Mouse (Mus musculus) c-Kit-positive CD71-positive TER-119-negative erythroid progenitor cells, embryonic 14.5 days (primary cell): ENCODE results near the gene Stx4a.
"Not testable (repeated sequence)": the region's sequence is repeated elsewhere in the genome, so short reads cannot be mapped to it uniquely, and the experiment has no call there.

ENCODE experiments used
- DNase-seq: peaks from one replicate; pipeline ENCODE4 v3.0.0-alpha.2; 2013; ENCODE audit warnings: low read depth

The Stx4a gene

GRCm38 (mm10) chr7:127824176-127824871, at the start of gene Stx4a, which contains the start of gene Stx1b:
Stx4a (plus strand) TSS chr7:127824294.
Stx1b (minus strand) TSS chr7:127824549.
- no peak for DNase-seq

- not testable (repeated sequence) for DNase-seq
Observed at GRCm38 (mm10) chr7:127775837-127776236, 48.3 kb upstream of the Stx4a start.

- DNase-seq = peak; percentile 65
Observed at GRCm38 (mm10) chr7:127776426-127776825, 47.7 kb upstream of the Stx4a start, which contains the start of gene Setd1a. Setd1a (plus strand) TSS chr7:127776670.

- DNase-seq = peak; percentile 96
Observed at GRCm38 (mm10) chr7:127776878-127777473, 47.1 kb upstream of the Stx4a start.

- no peak for DNase-seq
Observed at GRCm38 (mm10) chr7:127777474-127778266, 46.4 kb upstream of the Stx4a start.

- DNase-seq = no peak
Observed at GRCm38 (mm10) chr7:127778350-127778749, 45.7 kb upstream of the Stx4a start.

GRCm38 (mm10) chr7:127785308-127785707, 38.8 kb upstream of the Stx4a start, which contains the start of gene Gm49388:
Gm49388 (plus strand) TSS chr7:127785608.
- no peak for DNase-seq

- no peak for DNase-seq
Observed at GRCm38 (mm10) chr7:127797076-127797845, 26.8 kb upstream of the Stx4a start.

GRCm38 (mm10) chr7:127798591-127798990, 25.5 kb upstream of the Stx4a start:
- DNase-seq = no peak

- DNase-seq = no peak
Observed at GRCm38 (mm10) chr7:127799211-127799610, 24.9 kb upstream of the Stx4a start.

GRCm38 (mm10) chr7:127799738-127800137, 24.4 kb upstream of the Stx4a start:
- DNase-seq = no peak

GRCm38 (mm10) chr7:127800435-127801009, 23.6 kb upstream of the Stx4a start, which contains the start of gene Hsd3b7:
Hsd3b7 (plus strand) TSS chr7:127800604.
- peak; percentile 68 for DNase-seq

- DNase-seq = no peak
Observed at GRCm38 (mm10) chr7:127801010-127801621, 23.0 kb upstream of the Stx4a start.

- DNase-seq = no peak
Observed at GRCm38 (mm10) chr7:127802313-127802712, 21.8 kb upstream of the Stx4a start.

GRCm38 (mm10) chr7:127808821-127809220, 15.3 kb upstream of the Stx4a start:
- DNase-seq = no peak

- no peak for DNase-seq
Observed at GRCm38 (mm10) chr7:127809846-127810245, 14.2 kb upstream of the Stx4a start.

- DNase-seq = no peak
Observed at GRCm38 (mm10) chr7:127810650-127811049, 13.4 kb upstream of the Stx4a start.

GRCm38 (mm10) chr7:127811240-127811639, 12.9 kb upstream of the Stx4a start:
- no peak for DNase-seq

- DNase-seq = no peak
Observed at GRCm38 (mm10) chr7:127812292-127812691, 11.8 kb upstream of the Stx4a start.

GRCm38 (mm10) chr7:127813821-127814220, 10.3 kb upstream of the Stx4a start:
- no peak for DNase-seq
